ENCODE assay signal across 9 mouse cellular contexts in genomic region chr10:39165632-39166115, GRCm38 (mm10). TPM values are rescaled to one million over a fixed set of nuclear protein-coding genes. Genes with fewer than 3 reads are reported as not detected.
DNase-seq lines count a peak whose midpoint lies in the region; ATAC-seq lines count a peak whose summit lies in the region.
"Had no signal": no experiment of that assay in that cellular context is flagged by ENCODE, and none has a peak within 500 bp of the region (broad histone marks: within the 10 kb centered on the region; RNA-seq: fewer than 3 reads in every experiment).

No protein-coding gene starts in this region.

- DNase-seq in embryo, embryonic 11 days: peak; percentile 39
- no peak for DNase-seq in embryo, embryonic 9.5 days (ENCODE audit: extremely low spot score)
- DNase-seq in cerebellum, postnatal 14 days: peak; percentile 73 to 78
- peak; percentile 22 for DNase-seq in gastrocnemius, postnatal 25 days
- peak; percentile 51 to 54 for DNase-seq in layer of hippocampus, adult 8-10 months (ENCODE audit: low spot score in 2 of 2)
- DNase-seq in lung, postnatal 14 days: peak; percentile 32
- DNase-seq in skeletal muscle tissue, adult 2 months (ENCODE audit: low read depth, low spot score): peak; percentile 34

- no peak for ATAC-seq in inflammation-experienced regulatory T-cells, adult 6 months

RNA-seq across cellular contexts. Expression of gene Ccn6, which starts 2.1 kb away (rescaled TPM):
- not detected for total RNA-seq in gastrocnemius, postnatal 25 days (2021)
- total RNA-seq in layer of hippocampus, adult 8-10 months (2022): under 1 TPM in 2 of 4 experiments, not detected in 2; 0.23 to 0.33 TPM
- polyA plus RNA-seq in inflammation-experienced regulatory T-cells, adult 6 months (2017; shearing (Covaris generic)): under 1 TPM in 1 of 3 experiments, not detected in 2; 0.34 TPM
- polyA plus RNA-seq: C2C12 had no signal

RNA-seq across cellular contexts. Expression of gene Tube1, which starts 31.9 kb away (rescaled TPM):
- total RNA-seq in gastrocnemius, postnatal 25 days (2021): 1 to 10 TPM in 1 of 2 experiments, under 1 TPM in 1; 0.59 to 1.4 TPM
- total RNA-seq in layer of hippocampus, adult 8-10 months (2022): 1 to 10 TPM; 2.6 to 3.2 (median 3.1) TPM
- polyA plus RNA-seq in inflammation-experienced regulatory T-cells, adult 6 months (2017; shearing (Covaris generic)): 10 to 100 TPM in 1 of 3 experiments, 1 to 10 TPM in 2; 2.5 to 11.1 (median 3.4) TPM

RNA-seq across cellular contexts. Expression of gene Fam229b, which starts 32.0 kb away (rescaled TPM):
- 1 to 10 TPM; 3.1 to 4.1 TPM for total RNA-seq in gastrocnemius, postnatal 25 days (2021)
- total RNA-seq in layer of hippocampus, adult 8-10 months (2022): 10 to 100 TPM; 11.0 to 16.4 (median 13.0) TPM
- polyA plus RNA-seq in inflammation-experienced regulatory T-cells, adult 6 months (2017; shearing (Covaris generic)): 1 to 10 TPM; 1.6 to 2.3 (median 1.7) TPM
